Mouse (Mus musculus) cerebellum, adult 2 months (tissue): ENCODE data around the gene Tcf15.

Experiments
- CTCF ChIP-seq: fragments of 200-500 bp; IDR thresholded peaks from 2 replicates; pipeline ENCODE4 v1.5.1; 2011; ENCODE audit warnings: low read depth, mild to moderate bottlenecking, control low read depth, low read length, moderate library complexity, borderline replicate concordance; ENCODE audit not compliant: insufficient read depth
- POLR2A ChIP-seq: fragments of 200-500 bp; IDR thresholded peaks from 2 replicates; pipeline ENCODE4 v1.6.1; 2011; ENCODE audit warnings: low read length, control low read depth, borderline replicate concordance; ENCODE audit not compliant: insufficient read depth

- TF ChIP-seq CTCF, result no peak
- TF ChIP-seq POLR2A, result no peak
Observed at GRCm38 (mm10) chr2:152145711-152146110, 2.4 kb downstream of the Tcf15 start.
